Mouse (Mus musculus): ENCODE results near the gene Misp.

Gene Misp

GRCm38 (mm10) chr10:79873715-79874289, 53.0 kb downstream of the Misp start:
- no peak for DNase-seq (ENCODE audit: low read depth, low spot score)

- peak; percentile 45 for DNase-seq (ENCODE audit: low read depth, low spot score)
Observed at GRCm38 (mm10) chr10:79874290-79874862, 53.6 kb downstream of the Misp start, which contains the start of the genes Prtn3 and Plppr3. Gene Prtn3 (plus strand): TSS chr10:79874476. Gene Plppr3 (minus strand): TSS chr10:79874634.

GRCm38 (mm10) chr10:79877174-79877573, 56.4 kb downstream of the Misp start:
- no peak for DNase-seq (ENCODE audit: low read depth, low spot score)

- peak; percentile 37 for DNase-seq (ENCODE audit: low read depth, low spot score)
Observed at GRCm38 (mm10) chr10:79877757-79878156, 57.0 kb downstream of the Misp start.

- DNase-seq (ENCODE audit: low read depth, low spot score), result no peak
Observed at GRCm38 (mm10) chr10:79879527-79879926, 58.7 kb downstream of the Misp start.
